Mouse (Mus musculus): ENCODE data around the gene Sost.

Gene Sost

DNA sequence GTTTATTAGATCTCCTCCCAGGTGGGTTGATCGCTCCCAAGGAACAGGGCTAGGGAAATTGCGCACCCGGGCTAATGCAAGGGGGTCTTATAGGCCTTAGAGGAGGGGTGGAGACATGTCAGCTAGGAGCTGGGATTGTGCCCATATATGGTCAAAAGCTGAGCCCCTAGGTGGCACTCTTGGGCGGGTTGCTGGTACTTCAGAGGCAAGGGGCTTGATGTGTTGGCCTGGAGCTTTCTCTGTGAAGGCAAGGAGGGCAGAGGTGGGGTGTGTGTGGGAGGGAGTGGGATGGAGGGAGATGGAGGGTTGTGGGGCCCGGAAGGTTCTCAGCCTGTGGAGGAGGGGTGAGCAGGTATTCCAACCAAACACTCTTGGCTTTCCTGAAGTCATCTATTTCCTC lies 20.3 kb downstream of the Sost start:
- DNase-seq (ENCODE audit: low spot score in 2 of 2): no peak

DNA sequence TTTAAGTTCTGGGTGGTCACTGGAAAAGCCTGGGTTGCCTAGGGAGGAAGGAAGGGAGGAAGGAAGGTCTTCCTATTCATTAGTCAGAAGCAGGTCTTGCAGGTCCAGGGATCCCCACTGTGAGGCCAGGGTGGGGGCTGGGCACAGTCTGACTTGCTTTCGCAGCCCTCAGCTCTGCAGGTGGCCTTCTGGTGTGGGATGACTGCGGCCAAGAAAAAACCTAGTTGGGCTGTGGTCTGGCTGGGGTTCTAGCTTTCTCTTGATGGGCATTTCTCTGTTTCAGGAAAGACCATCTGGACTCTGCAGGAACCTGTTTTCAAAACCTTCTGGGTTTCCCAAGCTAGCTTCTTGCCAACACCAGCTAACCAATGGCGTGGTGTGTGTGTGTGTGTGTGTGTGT lies 23.8 kb downstream of the Sost start:
- DNase-seq (ENCODE audit: low spot score in 2 of 2): no peak

DNA sequence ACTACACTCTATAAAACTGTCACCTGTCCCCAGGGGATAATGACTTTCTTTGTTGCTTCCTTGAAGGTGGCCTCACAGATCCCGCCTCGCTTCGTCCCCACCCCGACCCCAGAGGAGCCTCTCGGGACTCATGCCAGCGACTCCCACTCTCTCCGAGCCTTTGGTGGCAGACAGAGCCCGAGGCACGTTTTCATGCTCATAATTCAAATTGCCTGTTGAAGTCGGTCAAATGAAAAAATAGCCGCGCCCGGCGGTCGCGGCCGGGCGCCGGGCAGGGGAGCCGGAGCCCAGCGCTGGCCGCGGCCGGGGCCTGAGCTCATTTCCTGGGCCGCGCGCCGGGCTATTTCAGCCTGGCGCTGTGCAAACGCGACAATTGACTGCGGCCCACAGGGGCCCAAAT lies 29.7 kb downstream of the Sost start:
- DNase-seq (ENCODE audit: low spot score in 2 of 2): no peak

DNA sequence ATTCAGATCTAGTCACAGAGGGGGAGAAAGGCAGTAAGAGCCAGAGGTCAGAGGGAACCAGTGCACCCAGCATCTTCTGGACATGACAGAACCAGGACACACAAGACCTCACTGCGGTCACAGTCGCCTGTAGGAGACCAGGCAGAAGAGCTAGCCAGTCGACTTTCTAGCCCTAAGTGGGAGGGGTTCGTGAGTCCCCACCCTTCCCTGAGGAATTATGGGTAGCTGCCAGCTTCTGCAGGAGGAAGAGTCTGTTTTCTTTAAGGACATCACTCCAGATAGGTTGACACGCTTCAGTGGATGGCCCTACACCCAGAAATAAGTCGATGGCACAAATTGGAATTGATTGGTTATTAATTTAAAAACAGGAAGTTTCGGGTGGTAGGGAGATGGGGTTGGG lies 30.4 kb downstream of the Sost start:
- no peak for DNase-seq (ENCODE audit: low spot score in 2 of 2)

DNA sequence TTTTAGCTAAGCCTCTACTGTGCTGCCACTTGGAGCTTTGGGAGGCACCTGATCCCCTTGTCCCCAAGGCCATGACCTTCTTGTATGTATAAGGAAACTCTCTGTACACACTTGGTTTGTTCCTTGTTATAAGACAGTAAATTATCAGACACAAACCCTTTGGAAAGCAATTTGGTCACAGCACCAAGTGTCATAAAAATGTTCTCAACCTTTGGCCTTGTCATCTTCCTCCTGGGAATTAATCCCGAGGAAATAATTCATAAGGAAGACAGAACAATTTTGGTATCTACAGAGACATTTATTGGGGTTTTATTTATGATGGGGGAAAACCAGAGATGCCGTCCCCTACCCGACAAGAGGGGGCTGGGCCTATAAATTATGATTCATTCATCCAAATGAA lies 31.1 kb downstream of the Sost start:
- DNase-seq (ENCODE audit: low spot score in 2 of 2): no peak

DNA sequence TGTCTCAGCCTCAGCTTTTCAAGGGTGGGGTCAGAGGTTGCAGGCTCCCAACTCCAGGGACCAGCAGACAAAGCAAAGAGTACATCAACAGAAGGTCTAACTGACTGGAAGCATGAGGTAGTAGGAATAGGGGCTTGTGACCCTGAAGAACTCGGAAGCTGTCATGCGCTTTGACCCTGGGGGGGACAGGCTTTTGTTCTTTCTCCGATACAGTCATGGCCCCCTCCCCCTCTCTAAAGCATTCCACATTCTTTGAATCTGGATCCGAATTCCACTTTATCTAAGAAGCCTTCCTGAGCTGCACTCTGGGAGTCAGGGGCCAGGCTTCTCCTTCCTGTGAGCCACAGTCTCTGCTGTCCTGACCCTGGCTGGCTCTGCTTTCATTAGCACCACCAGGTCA lies 34.8 kb downstream of the Sost start:
- DNase-seq (ENCODE audit: low spot score in 2 of 2): no peak

DNA sequence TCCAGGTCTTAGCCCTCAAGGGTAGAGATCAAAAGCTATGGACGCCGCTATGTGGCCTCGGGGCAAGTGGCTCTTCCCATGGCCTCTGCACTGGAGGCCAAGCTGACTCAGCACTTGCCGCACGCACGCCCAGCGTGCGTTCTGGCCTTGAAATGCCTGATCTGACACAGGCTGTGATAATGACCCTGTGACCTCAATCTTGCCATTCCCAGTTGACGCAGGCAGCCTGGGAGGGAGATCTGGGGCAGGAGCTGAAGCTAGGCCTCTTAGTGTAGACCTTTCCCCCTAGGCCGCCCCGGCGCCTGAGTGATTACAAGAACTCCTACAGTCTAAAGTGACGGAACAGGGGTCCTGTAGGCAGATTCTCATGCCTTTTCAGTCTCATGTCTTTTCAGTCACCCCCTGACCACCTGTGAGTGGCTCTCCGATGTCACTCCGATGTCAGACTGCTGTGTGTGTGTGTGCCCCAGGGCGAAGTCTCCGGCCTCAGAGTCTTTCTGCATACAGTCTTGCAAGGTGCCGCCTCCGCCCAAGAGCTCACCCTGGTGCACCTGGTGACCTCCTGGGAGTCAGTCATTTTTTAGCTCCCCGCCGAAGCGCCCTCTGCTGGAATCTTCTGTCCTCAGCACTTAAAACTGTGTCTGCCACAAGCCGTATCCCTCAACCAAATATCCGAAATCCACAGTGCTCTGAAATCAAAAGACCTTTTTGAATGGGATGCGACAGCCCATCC lies 38.6 kb downstream of the Sost start:
- DNase-seq (ENCODE audit: low spot score in 2 of 2): peak in 1 of 2 experiments; percentile 66

DNA sequence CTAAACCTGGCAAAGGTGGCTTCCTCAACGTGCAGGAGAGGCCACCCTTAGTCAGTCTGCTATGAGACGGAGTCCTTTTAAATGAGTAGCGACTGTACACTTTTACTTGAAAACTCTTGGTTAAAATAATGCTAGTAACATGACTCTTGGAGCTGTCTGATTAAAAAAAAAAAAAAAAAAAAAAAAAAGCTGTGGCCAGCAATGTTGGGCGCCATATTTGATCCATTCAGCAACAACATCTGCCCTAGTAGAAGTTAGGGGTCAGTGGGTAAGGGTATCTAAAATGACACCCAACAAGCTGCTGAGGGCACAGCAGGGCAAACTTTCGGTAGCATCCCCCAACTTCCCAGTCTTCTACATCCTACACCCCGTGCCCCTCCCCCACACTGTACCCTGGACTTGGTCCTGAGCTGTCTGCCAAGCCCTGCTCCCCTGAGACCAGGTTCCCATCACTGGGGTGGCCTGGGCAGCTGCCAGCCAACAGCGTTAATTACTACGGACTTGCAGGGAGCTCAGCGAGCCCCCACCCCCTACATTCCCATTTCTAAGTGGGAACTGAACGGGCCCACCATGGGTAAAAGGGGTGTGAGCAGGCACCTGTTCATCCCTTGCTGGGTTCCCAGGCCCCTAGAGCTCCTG lies 39.7 kb downstream of the Sost start:
- DNase-seq (ENCODE audit: low spot score in 2 of 2): no peak

DNA sequence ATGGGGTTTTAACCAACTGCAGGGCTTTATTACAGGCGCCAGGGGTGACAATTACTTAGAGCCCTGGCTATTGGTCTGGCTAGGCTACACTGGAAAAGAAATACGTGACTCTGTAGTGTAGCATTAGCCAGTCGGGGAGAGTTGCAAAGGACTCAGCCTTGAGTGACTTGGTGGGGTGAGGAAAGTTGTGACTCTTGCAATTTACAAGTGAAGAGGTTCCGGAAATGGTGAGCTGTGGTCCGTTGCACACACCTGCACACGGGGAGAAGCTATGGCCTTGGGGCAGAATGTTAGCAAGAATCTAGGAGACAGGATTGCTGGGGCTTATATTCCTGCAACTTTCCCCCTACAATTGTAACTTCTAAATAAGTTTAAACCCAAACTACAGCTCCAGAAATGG lies 41.2 kb downstream of the Sost start:
- no peak for DNase-seq (ENCODE audit: low spot score in 2 of 2)

DNA sequence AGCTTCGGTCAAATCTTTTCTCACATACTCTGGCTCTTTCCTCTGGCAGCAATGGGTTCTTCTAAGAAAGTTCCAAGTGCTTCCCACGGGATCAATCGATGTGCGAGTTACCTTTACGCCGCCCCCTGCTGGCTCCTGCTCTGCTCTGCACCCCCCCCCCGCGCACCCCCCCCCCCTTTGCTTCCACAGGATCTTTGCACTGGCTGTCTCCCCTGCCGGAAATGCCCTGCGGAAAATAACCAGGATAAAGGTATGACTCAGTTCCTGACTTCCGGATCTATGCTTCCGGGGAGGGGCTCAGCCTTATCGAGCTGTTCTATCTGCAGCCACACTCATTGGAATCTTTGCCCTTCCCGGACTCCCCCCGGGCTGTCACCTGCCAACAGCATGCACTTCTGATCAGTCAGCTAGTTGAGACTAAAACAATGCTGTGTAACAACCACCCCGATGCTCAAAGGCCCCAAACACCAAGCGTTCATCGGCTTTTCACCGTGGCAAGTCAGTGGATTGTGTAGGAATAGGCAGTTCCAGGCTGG lies 42.3 kb downstream of the Sost start:
- DNase-seq (ENCODE audit: low spot score in 2 of 2): no peak

DNA sequence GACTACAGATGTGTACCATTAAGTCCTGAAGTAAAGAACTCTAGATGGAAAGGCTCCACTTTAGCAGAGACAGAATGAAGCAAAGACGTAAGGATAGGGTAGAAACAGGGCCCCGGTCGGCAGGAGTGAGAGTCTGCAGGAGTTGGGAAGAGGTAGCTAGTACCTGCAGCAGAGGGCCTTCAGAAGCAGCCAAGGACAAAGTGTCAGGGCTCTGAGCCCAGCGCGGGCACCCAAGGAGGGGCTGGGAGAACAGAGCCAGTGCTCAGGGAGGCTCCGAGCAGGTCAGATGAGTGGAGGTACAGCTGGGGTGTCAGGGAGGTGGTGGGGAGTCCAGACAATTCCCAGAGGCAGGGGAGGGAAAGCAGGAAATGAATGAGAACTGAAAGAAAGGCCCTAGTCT lies 42.8 kb downstream of the Sost start:
- no peak for DNase-seq (ENCODE audit: low spot score in 2 of 2)

DNA sequence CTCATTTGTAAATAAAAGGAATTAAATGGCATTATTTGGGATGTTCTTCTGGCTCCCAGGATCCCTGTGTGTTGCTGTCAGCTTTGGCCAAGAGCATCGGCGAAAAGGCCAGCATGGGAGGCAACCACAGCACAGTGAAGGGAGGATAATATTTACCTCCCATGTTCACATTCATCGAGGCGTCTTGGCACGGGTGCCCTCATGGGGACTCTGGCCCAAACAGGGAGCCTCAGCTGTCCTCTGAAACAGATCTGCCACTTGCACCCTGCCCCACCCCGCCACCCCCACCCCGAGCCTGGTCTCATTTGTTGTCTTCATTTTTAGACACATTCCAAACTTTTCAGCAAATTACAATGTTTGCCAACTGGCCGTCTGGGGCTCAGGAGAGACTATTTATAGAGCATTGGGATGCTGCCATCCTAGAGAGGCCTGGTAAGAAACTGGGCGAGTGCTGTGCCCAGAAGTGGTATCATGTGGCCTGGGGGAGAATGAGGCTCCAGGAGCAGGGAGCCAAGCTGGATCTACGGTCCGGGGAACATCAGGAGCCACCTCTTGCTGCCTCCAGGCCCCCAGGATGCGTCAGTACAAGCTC lies 45.4 kb downstream of the Sost start:
- no peak for DNase-seq (ENCODE audit: low spot score in 2 of 2)

DNA sequence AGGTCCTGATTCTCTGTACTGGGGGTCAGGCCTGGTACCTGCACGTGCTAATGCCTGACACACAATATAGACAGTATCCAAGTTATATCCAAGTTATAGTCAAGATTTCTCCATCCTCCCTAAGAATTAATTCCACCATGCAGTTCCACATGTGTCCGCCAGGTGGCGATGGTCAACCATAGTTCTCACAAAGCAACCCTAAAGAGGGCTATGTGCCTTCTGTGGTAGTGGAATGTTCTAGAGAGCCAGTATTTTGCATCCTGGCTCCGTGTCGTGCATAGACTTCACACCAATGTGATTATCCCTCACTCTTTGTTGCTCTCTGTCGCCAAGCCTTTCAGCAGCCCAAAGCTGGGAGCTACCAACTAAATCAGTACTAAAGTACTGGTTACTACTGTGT lies 47.2 kb downstream of the Sost start:
- peak; percentile 70 to 83 for DNase-seq (ENCODE audit: low spot score in 2 of 2)

DNA sequence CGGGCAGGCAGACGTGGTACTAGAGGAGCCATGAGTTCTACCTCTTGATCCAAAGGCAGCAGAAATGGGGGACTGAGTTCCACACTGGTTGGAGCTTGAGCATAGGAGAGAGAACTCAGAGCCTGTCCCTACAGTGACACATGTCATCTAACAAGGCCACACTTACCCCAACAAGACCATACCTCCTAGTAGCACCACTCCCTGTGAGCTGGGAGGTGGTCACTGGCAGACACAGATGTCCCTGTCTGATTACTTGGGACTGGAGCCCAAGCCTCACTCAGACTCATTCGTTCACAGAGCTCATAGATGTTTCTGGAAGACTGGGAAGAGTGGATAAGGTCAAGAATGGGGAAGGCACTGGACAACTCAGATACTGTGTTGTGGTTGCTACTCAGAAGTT lies 48.2 kb downstream of the Sost start:
- DNase-seq (ENCODE audit: low spot score in 2 of 2): no peak

DNA sequence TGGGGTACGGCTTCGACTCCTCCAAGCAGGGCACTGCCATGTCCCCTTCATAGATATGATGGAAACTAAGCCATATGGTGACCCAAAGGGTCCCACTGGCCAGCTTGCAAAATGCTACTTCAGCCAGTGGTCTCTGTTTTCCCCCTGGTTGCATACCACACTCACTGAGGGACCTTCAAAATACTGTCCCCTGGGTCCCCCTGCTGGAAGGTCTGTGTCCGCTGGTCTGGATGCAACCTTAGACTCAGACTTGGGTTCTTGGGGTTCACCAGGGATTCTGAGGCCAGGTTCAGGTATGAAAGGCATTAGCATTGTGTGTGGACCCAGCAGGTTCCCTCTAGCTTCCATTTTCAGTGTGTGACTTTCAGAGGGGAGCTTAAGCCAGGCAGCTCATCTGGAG lies 50.0 kb downstream of the Sost start:
- no peak for DNase-seq (ENCODE audit: low spot score in 2 of 2)

DNA sequence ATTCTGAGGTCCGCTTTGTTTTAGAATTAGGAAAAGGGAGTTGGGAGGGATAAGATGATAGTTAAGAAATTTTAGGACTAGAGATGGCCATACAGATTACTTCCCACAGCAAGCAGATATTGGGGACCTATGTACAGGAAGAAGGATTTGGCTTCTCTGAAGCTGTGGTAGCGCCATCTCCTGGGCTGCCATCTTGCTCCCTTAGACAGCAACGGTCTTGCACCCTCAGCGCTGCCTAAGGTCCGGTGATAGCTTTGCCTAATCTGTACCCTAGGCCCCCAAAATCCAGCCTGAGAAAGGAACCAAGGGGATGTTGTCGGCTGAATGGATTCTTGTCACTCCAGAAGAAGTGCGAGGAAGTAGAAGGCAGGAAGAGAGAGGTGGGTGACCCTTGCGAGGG lies 53.2 kb downstream of the Sost start:
- DNase-seq (ENCODE audit: low spot score in 2 of 2): no peak

All from spleen, postnatal 10 days (tissue).